Mouse (Mus musculus) MEL (cell line): ENCODE data around the gene Ubxn7. TPM values are rescaled to one million over a fixed set of nuclear protein-coding genes. Genes with fewer than 3 reads are reported as not detected.

Experiments
- DNase-seq: peaks from one replicate; pipeline ENCODE4 v3.0.0; 2011; ENCODE audit warnings: low read depth, low spot score
- H3K27ac ChIP-seq: 2 replicates; pipeline ENCODE4 v1.5.1; 2012; ENCODE audit warnings: low read depth, mild to moderate bottlenecking, control low read depth, low read length, moderate library complexity; ENCODE audit not compliant: control insufficient read depth
- H3K27me3 ChIP-seq, 2 experiments: fragments of 150-350 bp in 1 of 2; sonication (generic) in 1 of 2; 2 replicates each; pipeline ENCODE4 v1.6.1; 2012; ENCODE audit warnings: low read length in 2 of 2, mild to moderate bottlenecking in 2 of 2, improper control_type of control experiment in 1 of 2, moderate library complexity in 1 of 2; ENCODE audit not compliant: insufficient read depth in 2 of 2, control insufficient read depth in 1 of 2
- H3K36me3 ChIP-seq, 2 experiments: 2 replicates each; pipeline ENCODE4 v1.6.1; 2012 to 2014; ENCODE audit warnings: low read length in 2 of 2, improper control_type of control experiment in 1 of 2, inconsistent platforms in 1 of 2, mild to moderate bottlenecking in 1 of 2; ENCODE audit not compliant: insufficient read depth in 2 of 2, control insufficient read depth in 1 of 2
- H3K4me1 ChIP-seq, 2 experiments: fragments of 150-350 bp in 1 of 2; sonication (generic) in 1 of 2; 2 replicates each; pipeline ENCODE4 v1.6.1; 2012; ENCODE audit warnings: low read length in 2 of 2, improper control_type of control experiment in 1 of 2, mild to moderate bottlenecking in 1 of 2; ENCODE audit not compliant: insufficient read depth in 2 of 2, control insufficient read depth in 1 of 2
- H3K4me3 ChIP-seq, 2 experiments: fragments of 150-350 bp in 1 of 2; sonication (generic) in 1 of 2; 2 replicates each; pipeline ENCODE4 v1.5.1; 2012; ENCODE audit warnings: low read depth in 2 of 2, low read length in 2 of 2, mild to moderate bottlenecking in 2 of 2, moderate library complexity in 2 of 2, control low read depth in 1 of 2, improper control_type of control experiment in 1 of 2; ENCODE audit not compliant: control insufficient read depth in 1 of 2, insufficient read depth in 1 of 2
- H3K79me2 ChIP-seq: 2 replicates; pipeline ENCODE4 v1.6.1; 2012; ENCODE audit warnings: mild to moderate bottlenecking, low read length, moderate library complexity; ENCODE audit not compliant: control insufficient read depth, poor library complexity, insufficient read depth
- H3K9ac ChIP-seq: 2 replicates; pipeline ENCODE4 v1.6.1; 2012; ENCODE audit warnings: low read depth, mild to moderate bottlenecking, control low read depth, low read length, moderate library complexity; ENCODE audit not compliant: control insufficient read depth, poor library complexity, severe bottlenecking
- H3K9me3 ChIP-seq: fragments of 150-350 bp; sonication (generic); replicated peaks from 2 replicates; pipeline ENCODE4 v1.6.1; 2012; ENCODE audit warnings: mild to moderate bottlenecking, low read length, improper control_type of control experiment, moderate library complexity; ENCODE audit not compliant: insufficient read depth
- BHLHE40 ChIP-seq: IDR thresholded peaks from 2 replicates; pipeline ENCODE4 v1.6.1; 2012; ENCODE audit warnings: low read depth, mild to moderate bottlenecking, inconsistent platforms, low read length, improper control_type of control experiment, borderline replicate concordance
- CTCF ChIP-seq, 3 experiments: IDR thresholded peaks in 2 of 3; conservative IDR thresholded peaks in 1 of 3; 2 replicates each; pipeline ENCODE4 v1.5.1; 2011 to 2012; ENCODE audit warnings: low read length in 3 of 3, low read depth in 2 of 3, mild to moderate bottlenecking in 2 of 3, improper control_type of control experiment in 1 of 3, inconsistent platforms in 1 of 3, mixed read lengths in 1 of 3, moderate library complexity in 1 of 3; ENCODE audit not compliant: control insufficient read depth in 1 of 3, insufficient read depth in 1 of 3, poor library complexity in 1 of 3, severe bottlenecking in 1 of 3
- E2F4 ChIP-seq: IDR thresholded peaks from 2 replicates; pipeline ENCODE4 v1.6.1; 2011; ENCODE audit warnings: low read depth, low read length, improper control_type of control experiment, borderline replicate concordance
- GABPA ChIP-seq: IDR thresholded peaks from 2 replicates; pipeline ENCODE4 v1.6.1; 2012; ENCODE audit warnings: low read depth, mild to moderate bottlenecking, inconsistent platforms, low read length, improper control_type of control experiment, moderate library complexity
- GATA1 ChIP-seq: IDR thresholded peaks from 2 replicates; pipeline ENCODE4 v1.6.1; 2011; ENCODE audit warnings: low read depth, low read length, improper control_type of control experiment
- MAX ChIP-seq: IDR thresholded peaks from 2 replicates; pipeline ENCODE4 v1.6.1; 2011; ENCODE audit warnings: low read length, improper control_type of control experiment
- MXI1 ChIP-seq: IDR thresholded peaks from 2 replicates; pipeline ENCODE4 v1.6.1; 2011; ENCODE audit warnings: mild to moderate bottlenecking, low read depth, low read length, improper control_type of control experiment
- MYC ChIP-seq: IDR thresholded peaks from 2 replicates; pipeline ENCODE4 v1.6.1; 2011; ENCODE audit warnings: low read depth, mild to moderate bottlenecking, low read length, improper control_type of control experiment, moderate library complexity
- POLR2A ChIP-seq, 2 experiments: IDR thresholded peaks; 2 replicates each; pipeline ENCODE4 v1.6.1; 2011 to 2012; ENCODE audit warnings: low read length in 2 of 2, mild to moderate bottlenecking in 2 of 2, control low read depth in 1 of 2, improper control_type of control experiment in 1 of 2, low read depth in 1 of 2, moderate library complexity in 1 of 2; ENCODE audit not compliant: control insufficient read depth in 1 of 2, insufficient read depth in 1 of 2, poor library complexity in 1 of 2
- POLR2AphosphoS2 ChIP-seq: IDR thresholded peaks from 2 replicates; pipeline ENCODE4 v1.6.1; 2011; ENCODE audit warnings: low read length, improper control_type of control experiment
- POLR2AphosphoS5 ChIP-seq: IDR thresholded peaks from 2 replicates; pipeline ENCODE4 v1.6.1; 2012; ENCODE audit warnings: low read depth, borderline replicate concordance, mild to moderate bottlenecking, inconsistent platforms, low read length, moderate library complexity, mixed read lengths
- RAD21 ChIP-seq: IDR thresholded peaks from 2 replicates; pipeline ENCODE4 v1.6.1; 2011; ENCODE audit warnings: mild to moderate bottlenecking, low read depth, low read length, improper control_type of control experiment
- RCOR1 ChIP-seq: IDR thresholded peaks from 2 replicates; pipeline ENCODE4 v1.6.1; 2012; ENCODE audit warnings: low read depth, mild to moderate bottlenecking, inconsistent platforms, low read length, improper control_type of control experiment
- TBP ChIP-seq: IDR thresholded peaks from 2 replicates; pipeline ENCODE4 v1.8.0; 2011; ENCODE audit warnings: low read depth, low read length, improper control_type of control experiment
- TCF12 ChIP-seq: IDR thresholded peaks from 2 replicates; pipeline ENCODE4 v1.6.1; 2014; ENCODE audit warnings: low read depth, mild to moderate bottlenecking, inconsistent platforms, low read length, improper control_type of control experiment, moderate library complexity
- USF1 ChIP-seq: IDR thresholded peaks from 2 replicates; pipeline ENCODE4 v1.6.1; 2014; ENCODE audit warnings: low read depth, mild to moderate bottlenecking, inconsistent platforms, low read length, improper control_type of control experiment, moderate library complexity
- USF2 ChIP-seq, 2 experiments: IDR thresholded peaks; 2 replicates each; pipeline ENCODE4 v1.6.1; 2011 to 2012; ENCODE audit warnings: improper control_type of control experiment in 2 of 2, low read length in 2 of 2, borderline replicate concordance in 1 of 2, inconsistent platforms in 1 of 2, low read depth in 1 of 2, mild to moderate bottlenecking in 1 of 2; ENCODE audit not compliant: insufficient read depth in 1 of 2
- ZC3H11A ChIP-seq: IDR thresholded peaks from 2 replicates; pipeline ENCODE4 v1.6.1; 2012; ENCODE audit warnings: low read depth, mild to moderate bottlenecking, inconsistent platforms, low read length, improper control_type of control experiment
- ZMIZ1 ChIP-seq: IDR thresholded peaks from 2 replicates; pipeline ENCODE4 v1.6.1; 2012; ENCODE audit warnings: low read depth, mild to moderate bottlenecking, inconsistent platforms, low read length, improper control_type of control experiment, moderate library complexity
- ZNF384 ChIP-seq: IDR thresholded peaks from 2 replicates; pipeline ENCODE4 v1.6.1; 2012; ENCODE audit warnings: low read depth, mild to moderate bottlenecking, inconsistent platforms, low read length, improper control_type of control experiment
- polyA plus RNA-seq, 2 experiments: library from polyadenylated mRNA; stranded (reverse) in 1 of 2; unstranded in 1 of 2; fragments of >175 nt in 1 of 2; fragments of >200 nt in 1 of 2; gene quantifications; 2 replicates each; pipeline versions ENCODE4 v1.2.1 to v1.2.4; 2012; ENCODE audit warnings: low replicate concordance in 2 of 2, low read depth in 1 of 2; ENCODE audit not compliant: insufficient read length in 2 of 2, insufficient read depth in 1 of 2, missing spikeins in 1 of 2
- total RNA-seq: library from RNA; depleted of rRNA; stranded (reverse); fragments of 300-350 nt; gene quantifications from 2 replicates; pipeline ENCODE4 v1.2.3, GENCODE M21; 2012

Ubxn7 gene
- total and polyA plus RNA-seq, 3 experiments, result 8.1 to 51.2 (median 11.0) TPM

- TF ChIP-seq MYC (0 out of 2 replicates have a peak, but pooled peaks have one; percentile 12), RAD21 (no peak), USF2 (IDR thresholded peaks at IDR 0.05; ENCODE audit: borderline replicate concordance in 1 of 2, insufficient read depth in 1 of 2, low read depth in 1 of 2, low read length in 2 of 2) (peak; percentile 39 to 76; a peak in 3 of 4 replicates), MXI1 (peak; percentile 86), RCOR1 (no peak), POLR2A (IDR thresholded peaks at IDR 0.05; ENCODE audit: control insufficient read depth in 1 of 2, insufficient read depth in 1 of 2, low read depth in 1 of 2, low read length in 2 of 2, poor library complexity in 1 of 2) (peak in 1 of 2 experiments; percentile 73; a peak in 1 of 4 replicates), E2F4 (no peak), GABPA (no peak), ZNF384 (peak; percentile 79), ZC3H11A (no peak), MAX (peak; percentile 54; the same call in 1 of the 2 replicates), GATA1 (peak; percentile 35; the same call in 1 of the 2 replicates), POLR2AphosphoS5 (no peak), CTCF (IDR thresholded peaks at IDR 0.05 in 2 of 3, conservative IDR thresholded peaks at IDR 0.05 in 1 of 3; ENCODE audit: control insufficient read depth in 1 of 3, insufficient read depth in 1 of 3, low read depth in 2 of 3, low read length in 3 of 3, poor library complexity in 1 of 3, severe bottlenecking in 1 of 3) (no peak), POLR2AphosphoS2 (0 out of 2 replicates have a peak, but pooled peaks have one; percentile 26), TBP (peak; percentile 56; the same call in 1 of the 2 replicates), USF1 (peak; percentile 97), TCF12 (peak; percentile 62), BHLHE40 (peak; percentile 94)
Observed at GRCm38 (mm10) chr16:32419517-32420483, 87.7 kb downstream of the Ubxn7 start, which contains the start of gene Tctex1d2 (continued).

GRCm38 (mm10) chr16:32427506-32427905 is 95.4 kb downstream of the Ubxn7 start:
- DNase-seq, result no peak
- Histone ChIP-seq H3K4me1 (peaks cover 5 to 11% of the 10 kb centered on the region in 2 experiments; a peak in 3 of 4 replicates), H3K27me3 (no peaks in the 10 kb centered on the region), H3K4me3 (no peak overlapping the region), H3K79me2 (peaks cover 16% of the 10 kb centered on the region), H3K9ac (no peak overlapping the region), H3K27ac (no peak overlapping the region), H3K36me3 (peaks cover 0 to 15% of the 10 kb centered on the region in 2 experiments; a peak in 2 of 4 replicates), H3K9me3 (no peaks in the 10 kb centered on the region)
- TF ChIP-seq POLR2AphosphoS2, result no peak
- TF ChIP-seq USF1, result no peak
- no peak for TF ChIP-seq ZMIZ1
- no peak for TF ChIP-seq MYC
- TF ChIP-seq POLR2AphosphoS5, result no peak
